Mouse (Mus musculus) stomach, postnatal 0 days (tissue): ENCODE results near the gene Zbtb46.

Source experiments
- CTCF ChIP-seq: IDR thresholded peaks from 2 replicates; pipeline ENCODE4 v1.5.1; 2016; ENCODE audit warnings: antibody characterized with exemption, low read depth, mild to moderate bottlenecking, moderate library complexity
- EP300 ChIP-seq: optimal IDR thresholded peaks from 2 replicates; pipeline ENCODE3; 2016; ENCODE audit warnings: antibody characterized with exemption

GRCm38 (mm10) chr2:181364860-181365596 is 94.2 kb downstream of the Zbtb46 start, which contains the start of the genes Zgpat and Arfrp1:
- TF ChIP-seq EP300 (no peak), CTCF (peak; percentile 10; the same call in 1 of the 2 replicates)
